In genomic region chr1:36332955-36333887, GRCm38 (mm10) we compare ENCODE assay signal across 1 mouse cellular context.
TF ChIP-seq lines count a peak whose summit lies in the region.

No protein-coding gene starts in this region.

TF ChIP-seq in myocyte, 11 proteins besides CTCF, POLR2A, EP300 and RAD21:
- TF ChIP-seq MYOD1 (IDR thresholded peaks at IDR 0.05; ENCODE audit: control insufficient read depth in 1 of 3, insufficient read length in 2 of 3, low read depth in 2 of 3): peak in 1 of 3 experiments; percentile 37
- TF ChIP-seq TCF3 (IDR thresholded peaks at IDR 0.05; ENCODE audit: insufficient read length, low read depth): no peak
- no peak for TF ChIP-seq TCF12 (IDR thresholded peaks at IDR 0.05; ENCODE audit: insufficient read depth, poor library complexity, severe bottlenecking)
- TF ChIP-seq MYOG (IDR thresholded peaks at IDR 0.05; ENCODE audit: control insufficient read depth in 1 of 3, insufficient read depth in 1 of 3, insufficient read length in 2 of 3, low read depth in 2 of 3): peak in 1 of 3 experiments; percentile 57
- no peak for TF ChIP-seq REST (IDR thresholded peaks at IDR 0.05; ENCODE audit: insufficient read depth, insufficient read length)
- TF ChIP-seq CEBPB (IDR thresholded peaks at IDR 0.05; ENCODE audit: insufficient read depth, poor library complexity, severe bottlenecking): no peak
- TF ChIP-seq SRF (IDR thresholded peaks at IDR 0.05; ENCODE audit: control insufficient read depth, insufficient read length, low read depth): no peak
- TF ChIP-seq USF1 (IDR thresholded peaks at IDR 0.05; ENCODE audit: low read depth): no peak
- TF ChIP-seq POLR2AphosphoS2 (IDR thresholded peaks at IDR 0.05; ENCODE audit: insufficient read length, low read depth): peak; percentile 58
- no peak for TF ChIP-seq E2F4 (IDR thresholded peaks at IDR 0.05; ENCODE audit: insufficient read depth)
- no peak for TF ChIP-seq MAX (IDR thresholded peaks at IDR 0.05; ENCODE audit: low read depth)
TF ChIP-seq in myocyte: peak in this region for 3.
